Mouse (Mus musculus) ES-Bruce4 (cell line): ENCODE data around the gene Sstr5. TPM values are rescaled to one million over a fixed set of nuclear protein-coding genes. Genes with fewer than 3 reads are reported as not detected.

Experiments
- H3K27ac ChIP-seq: 2 replicates; pipeline ENCODE4 v1.5.1; 2012; ENCODE audit warnings: low read length, inconsistent platforms; ENCODE audit not compliant: insufficient read depth
- H3K27me3 ChIP-seq: 2 replicates; pipeline ENCODE4 v1.6.1; 2012; ENCODE audit warnings: mild to moderate bottlenecking, low read length, inconsistent platforms; ENCODE audit not compliant: control insufficient read depth, poor library complexity, insufficient read depth, severe bottlenecking
- H3K36me3 ChIP-seq: 2 replicates; pipeline ENCODE4 v1.6.1; 2012; ENCODE audit warnings: inconsistent platforms, mild to moderate bottlenecking, low read length, moderate library complexity; ENCODE audit not compliant: control insufficient read depth, poor library complexity, insufficient read depth, severe bottlenecking
- H3K4me1 ChIP-seq: one replicate; pipeline ENCODE4 v1.8.1; 2011; ENCODE audit warnings: low read length; ENCODE audit not compliant: control insufficient read depth, insufficient read depth
- H3K4me3 ChIP-seq: 2 replicates; pipeline ENCODE4 v1.5.1; 2011; ENCODE audit warnings: low read depth, mild to moderate bottlenecking, low read length
- H3K9ac ChIP-seq: 2 replicates; pipeline ENCODE4 v1.6.1; 2012; ENCODE audit warnings: low read depth, mild to moderate bottlenecking, inconsistent platforms; ENCODE audit not compliant: poor library complexity, severe bottlenecking
- H3K9me3 ChIP-seq: replicated peaks from 2 replicates; pipeline ENCODE4 v1.6.1; 2012; ENCODE audit warnings: mild to moderate bottlenecking, low read length, inconsistent platforms; ENCODE audit not compliant: control insufficient read depth, poor library complexity, insufficient read depth, severe bottlenecking
- CTCF ChIP-seq: IDR thresholded peaks from one replicate; pipeline ENCODE4 v1.8.1; 2011; ENCODE audit warnings: low read depth, low read length
- EP300 ChIP-seq: IDR thresholded peaks from 2 replicates; pipeline ENCODE4 v1.6.1; 2011; ENCODE audit warnings: low read depth, low read length; ENCODE audit not compliant: insufficient read depth
- POLR2A ChIP-seq: IDR thresholded peaks from one replicate; pipeline ENCODE4 v1.8.1; 2011; ENCODE audit warnings: low read length; ENCODE audit not compliant: insufficient read depth
- polyA plus RNA-seq: library from polyadenylated mRNA; stranded (reverse); fragments of >200 nt; gene quantifications from 2 replicates; pipeline ENCODE4 v1.2.4, GENCODE M21; 2011; ENCODE audit warnings: low read depth; ENCODE audit not compliant: missing spikeins, insufficient read depth, insufficient read length

Gene Sstr5
- polyA plus RNA-seq, 1 experiment, result not detected

DNA sequence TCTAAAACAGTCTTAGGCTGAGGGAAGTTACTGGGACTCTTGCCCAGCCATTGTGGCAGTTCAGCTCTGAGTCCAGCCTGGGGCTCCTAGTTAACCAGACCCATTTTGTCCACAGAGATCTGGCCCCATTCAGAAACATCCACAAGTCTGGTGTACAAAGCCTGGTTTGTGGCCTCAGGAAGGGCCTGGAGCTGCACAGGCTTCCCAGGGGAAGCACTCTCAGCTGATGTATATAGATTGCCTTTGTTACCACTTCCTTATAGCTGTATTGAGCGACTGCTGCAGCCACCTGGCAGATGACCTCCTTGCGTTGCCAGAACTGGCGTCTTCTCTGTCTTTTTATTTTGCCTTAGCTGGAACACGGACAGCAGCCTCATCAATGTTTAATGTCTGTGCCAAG, 52.0 kb downstream of the Sstr5 start:
- no peaks in the 10 kb centered on the region for H3K4me1 ChIP-seq
- H3K36me3 ChIP-seq, result no peaks in the 10 kb centered on the region
- H3K9me3 ChIP-seq, result no peaks in the 10 kb centered on the region
- no peak overlapping the region for H3K9ac ChIP-seq
- no peak for TF ChIP-seq CTCF
- no peak for TF ChIP-seq EP300
- no peak for TF ChIP-seq POLR2A
- H3K4me3 ChIP-seq, result no peak overlapping the region
- H3K27ac ChIP-seq, result no peak overlapping the region
- no peaks in the 10 kb centered on the region for H3K27me3 ChIP-seq

DNA sequence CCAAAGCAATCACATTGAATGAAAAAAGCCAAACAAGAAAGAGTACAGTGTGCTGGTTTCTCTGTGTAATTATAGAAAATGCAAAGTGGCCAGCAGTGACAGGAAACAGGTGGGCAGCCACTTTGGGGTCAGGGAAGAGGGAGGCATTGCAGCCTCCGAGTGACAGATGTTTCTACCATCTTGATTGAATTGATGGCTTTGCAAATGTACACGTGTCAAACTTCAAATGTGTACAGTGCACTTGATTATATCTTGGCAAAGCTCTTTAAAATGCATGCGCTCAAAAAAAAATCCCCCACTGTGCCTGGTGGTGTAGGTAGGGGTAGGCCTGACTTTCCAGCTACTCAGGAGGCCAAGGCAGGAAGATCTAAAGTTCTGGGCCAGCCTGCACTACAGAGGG, 54.2 kb downstream of the Sstr5 start:
- TF ChIP-seq POLR2A (no peak), CTCF (no peak), EP300 (no peak)
- no peak overlapping the region for H3K4me3 ChIP-seq
- no peaks in the 10 kb centered on the region for H3K9me3 ChIP-seq
- H3K4me1 ChIP-seq, result no peaks in the 10 kb centered on the region
- H3K9ac ChIP-seq, result no peak overlapping the region
- no peaks in the 10 kb centered on the region for H3K27me3 ChIP-seq
- no peak overlapping the region for H3K27ac ChIP-seq
- no peaks in the 10 kb centered on the region for H3K36me3 ChIP-seq

DNA sequence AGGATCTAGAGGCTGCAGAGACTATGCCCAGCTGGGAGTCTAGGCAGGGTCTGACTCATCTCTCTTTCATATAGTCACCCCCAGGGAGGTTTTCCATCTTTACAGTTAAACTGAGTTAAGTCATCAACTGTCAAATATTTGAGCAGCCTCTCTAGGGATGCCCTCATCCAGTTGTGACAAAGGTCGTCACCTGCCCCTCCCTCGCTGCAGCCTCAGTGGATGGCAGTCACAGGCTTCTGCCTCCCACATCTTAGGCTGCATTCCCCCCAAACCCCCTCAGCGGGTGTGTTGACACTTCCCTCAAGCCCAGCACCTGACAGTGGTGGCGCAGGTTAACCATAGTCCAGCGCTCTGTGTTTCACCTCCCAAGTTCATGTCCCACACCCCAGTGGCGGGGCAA, 55.7 kb downstream of the Sstr5 start:
- no peaks in the 10 kb centered on the region for H3K36me3 ChIP-seq
- H3K27me3 ChIP-seq, result no peaks in the 10 kb centered on the region
- H3K4me3 ChIP-seq, result no peak overlapping the region
- H3K27ac ChIP-seq, result no peak overlapping the region
- H3K4me1 ChIP-seq, result no peaks in the 10 kb centered on the region
- no peaks in the 10 kb centered on the region for H3K9me3 ChIP-seq
- TF ChIP-seq EP300, result no peak
- no peak overlapping the region for H3K9ac ChIP-seq

Other genes with a start within 250 kb of the Sstr5 start
- gene Baiap3, start 240.9 kb downstream of the Sstr5 start, polyA plus RNA-seq, result 1.3 and 1.6 TPM in 2 replicates
- gene Ube2i, start 222.7 kb downstream of the Sstr5 start, polyA plus RNA-seq, result 430 and 432 TPM in 2 replicates
- gene Prss34, start 198.9 kb downstream of the Sstr5 start, polyA plus RNA-seq, result not detected in 2 replicates
- not detected in 2 replicates for gene Prss28, start 188.6 kb downstream of the Sstr5 start, polyA plus RNA-seq
- not detected in 2 replicates for gene Prss29, start 178.6 kb downstream of the Sstr5 start, polyA plus RNA-seq
- gene Tpsab1, start 151.7 kb downstream of the Sstr5 start, polyA plus RNA-seq, result not detected in 2 replicates
- gene Tpsb2, start 131.0 kb downstream of the Sstr5 start, polyA plus RNA-seq, result not detected in 2 replicates
- gene Tpsg1, start 128.0 kb downstream of the Sstr5 start, polyA plus RNA-seq, result not detected in 2 replicates
- 4.4 and 5.6 TPM in 2 replicates for gene Cacna1h, start 63.5 kb downstream of the Sstr5 start, polyA plus RNA-seq
- gene Tekt4, start 42.7 kb downstream of the Sstr5 start, polyA plus RNA-seq, result not detected in 2 replicates
- gene Sox8, start 73.4 kb upstream of the Sstr5 start, polyA plus RNA-seq, result 0.32 and 0.48 TPM in 2 replicates
- gene Lmf1, start 81.8 kb upstream of the Sstr5 start, polyA plus RNA-seq, result 15.2 and 16.1 TPM in 2 replicates
- gene Gng13, start 219.9 kb upstream of the Sstr5 start, polyA plus RNA-seq, result 12.4 and 17.3 TPM in 2 replicates
- gene Chtf18, start 230.1 kb upstream of the Sstr5 start, polyA plus RNA-seq, result 39.4 and 47.2 TPM in 2 replicates
- gene Rpusd1, start 230.4 kb upstream of the Sstr5 start, polyA plus RNA-seq, result 17.0 and 18.4 TPM in 2 replicates
- 0.30 TPM in 1 of 2 replicates, not detected in the other for gene Mslnl, start 238.8 kb upstream of the Sstr5 start, polyA plus RNA-seq